Mouse (Mus musculus) kidney, adult 2 months (tissue): Measurements from ENCODE around the gene Vps16. TPM values are rescaled to one million over a fixed set of nuclear protein-coding genes. Genes with fewer than 3 reads are reported as not detected.

ENCODE experiments used
- DNase-seq: peaks from one replicate; pipeline ENCODE4 v3.0.0; 2021
- H3K27ac ChIP-seq: fragments of 200-500 bp; 2 replicates; pipeline ENCODE4 v1.5.1; 2012; ENCODE audit warnings: low read depth, low read length, control low read depth, inconsistent platforms; ENCODE audit not compliant: insufficient read depth
- H3K27me3 ChIP-seq: fragments of 200-500 bp; replicated peaks from 2 replicates; pipeline ENCODE4 v1.6.1; 2012; ENCODE audit warnings: mild to moderate bottlenecking, moderate library complexity, low read length, inconsistent platforms; ENCODE audit not compliant: control insufficient read depth, insufficient read depth
- H3K36me3 ChIP-seq: fragments of 200-500 bp; 2 replicates; pipeline ENCODE4 v1.6.1; 2012; ENCODE audit warnings: mild to moderate bottlenecking, moderate library complexity, low read length, inconsistent platforms; ENCODE audit not compliant: control insufficient read depth, insufficient read depth
- H3K4me1 ChIP-seq: fragments of 200-500 bp; 2 replicates; pipeline ENCODE4 v1.6.1; 2011; ENCODE audit warnings: low read length; ENCODE audit not compliant: control insufficient read depth, insufficient read depth
- H3K4me3 ChIP-seq: fragments of 200-500 bp; 2 replicates; pipeline ENCODE4 v1.5.1; 2011; ENCODE audit warnings: mild to moderate bottlenecking, low read depth, low read length, control low read depth; ENCODE audit not compliant: insufficient read depth
- CTCF ChIP-seq: fragments of 200-500 bp; conservative IDR thresholded peaks from 2 replicates; pipeline ENCODE4 v1.5.1; 2011; ENCODE audit warnings: low read depth, mild to moderate bottlenecking, control low read depth, low read length, moderate library complexity, mixed read lengths; ENCODE audit not compliant: insufficient read depth, insufficient read length
- POLR2A ChIP-seq: fragments of 200-500 bp; IDR thresholded peaks from one replicate; pipeline ENCODE4 v1.6.1; 2011; ENCODE audit warnings: low read depth, low read length, control low read depth
- WGBS: fragments of 180-500 bp; shearing (Covaris S2); methylation state at CpG from one replicate; pipeline ENCODE4 v1.1.7; 2018; 5-methylcytosine and 5-hydroxymethylcytosine counted together
- polyA plus RNA-seq: library from polyadenylated mRNA; depleted of rRNA; stranded (reverse); fragments of >200 nt; gene quantifications from 2 replicates; pipeline ENCODE4 v1.2.3, GENCODE M21; 2012

Vps16 gene
- polyA plus RNA-seq, 1 experiment: 56.0 TPM

DNA sequence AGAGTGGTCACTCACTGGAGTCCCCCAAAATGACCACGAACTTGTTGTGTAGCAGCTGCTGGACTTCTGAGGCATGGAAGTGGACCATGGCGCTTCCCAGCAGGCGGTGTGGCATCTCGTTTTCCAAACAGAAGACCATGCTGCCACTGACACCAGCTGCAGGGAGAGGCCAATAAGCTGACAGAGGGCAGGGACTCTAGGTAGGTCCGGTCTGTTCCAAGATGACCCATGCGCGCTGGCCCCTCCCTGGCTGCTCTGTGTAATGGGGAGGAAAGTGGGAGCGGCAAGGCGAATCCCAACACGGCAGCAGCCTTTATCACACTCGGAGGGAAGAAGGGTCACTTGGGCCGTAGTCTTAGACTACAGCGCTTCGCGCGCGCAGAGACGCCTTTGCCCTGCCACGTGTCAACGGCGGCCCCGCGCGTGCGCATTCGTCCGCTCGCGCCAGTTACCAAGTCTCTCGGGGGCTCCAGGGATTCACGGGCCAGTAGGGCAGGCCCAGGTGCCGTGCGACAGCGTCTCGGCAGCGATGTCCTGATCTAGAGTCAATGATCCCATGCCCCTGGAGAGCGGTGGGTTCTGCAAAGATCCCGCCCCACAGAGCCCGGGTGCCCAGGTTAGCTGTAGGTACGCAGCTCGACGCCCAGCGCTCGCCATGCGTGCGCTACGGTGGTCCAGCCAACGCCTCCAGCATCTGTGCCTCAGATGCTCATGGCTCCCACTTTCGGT lies 578 bp upstream of the Vps16 start:
- TF ChIP-seq CTCF: no peak
- no peak for TF ChIP-seq POLR2A
- Histone ChIP-seq H3K4me3 (peak overlapping the region; percentile 94), H3K4me1 (peaks cover 7% of the 10 kb centered on the region), H3K27me3 (no peaks in the 10 kb centered on the region), H3K27ac (peak overlapping the region; percentile 78), H3K36me3 (no peaks in the 10 kb centered on the region)
- 10% methylated on average over 49 of the region's 49 CpGs for WGBS
- DNase-seq: peak; percentile 79

- H3K36me3 ChIP-seq: no peaks in the 10 kb centered on the region
- TF ChIP-seq CTCF (no peak), POLR2A (no peak)
- no peaks in the 10 kb centered on the region for H3K27me3 ChIP-seq
- H3K4me3 ChIP-seq: peak overlapping the region; percentile 94
- peak; percentile 23 for DNase-seq
- H3K4me1 ChIP-seq: peaks cover 7% of the 10 kb centered on the region
- no peak overlapping the region for H3K27ac ChIP-seq
- WGBS: 18% methylated on average over 5 of the region's 5 CpGs
Measured at GRCm38 (mm10) chr2:130425112-130425511, 973 bp downstream of the Vps16 start.

DNA sequence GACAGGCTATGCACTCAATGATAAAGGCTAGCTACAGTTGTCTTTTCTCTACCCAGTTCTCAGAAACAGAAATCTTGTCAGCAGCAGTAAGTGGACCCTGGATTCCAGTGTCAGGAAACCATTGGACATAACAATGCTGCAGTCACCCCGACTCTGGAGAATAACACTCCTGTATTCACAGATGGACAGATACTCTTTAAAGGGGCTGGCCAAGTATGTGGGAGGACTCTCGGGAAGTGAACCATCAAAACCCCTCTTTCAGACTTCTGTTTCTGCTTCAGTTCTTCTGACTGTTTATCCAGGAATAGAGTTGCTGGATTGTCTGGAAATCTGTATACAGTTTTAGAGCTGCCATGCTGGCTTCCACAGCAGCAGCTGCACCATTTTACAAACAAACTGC lies 5.7 kb downstream of the Vps16 start:
- DNase-seq: no peak
- H3K36me3 ChIP-seq: no peaks in the 10 kb centered on the region
- no peaks in the 10 kb centered on the region for H3K27me3 ChIP-seq
- no peak overlapping the region for H3K4me3 ChIP-seq
- H3K27ac ChIP-seq: no peak overlapping the region
- no peak for TF ChIP-seq POLR2A
- no peak for TF ChIP-seq CTCF
- H3K4me1 ChIP-seq: peaks cover 2% of the 10 kb centered on the region; the same call in 1 of the 2 replicates
- 34% methylated on average over 2 of the region's 2 CpGs for WGBS

GRCm38 (mm10) chr2:130430484-130430883 lies 6.3 kb downstream of the Vps16 start:
- H3K36me3 ChIP-seq: no peaks in the 10 kb centered on the region
- H3K4me1 ChIP-seq: no peaks in the 10 kb centered on the region
- no peaks in the 10 kb centered on the region for H3K27me3 ChIP-seq
- WGBS: 61% methylated on average over 3 of the region's 3 CpGs
- no peak overlapping the region for H3K27ac ChIP-seq
- TF ChIP-seq CTCF (no peak), POLR2A (no peak)
- DNase-seq: no peak
- H3K4me3 ChIP-seq: no peak overlapping the region

- no peaks in the 10 kb centered on the region for H3K4me1 ChIP-seq
- H3K36me3 ChIP-seq: no peaks in the 10 kb centered on the region
- TF ChIP-seq CTCF: no peak
- no peak for TF ChIP-seq POLR2A
- WGBS: 88% methylated on average over 3 of the region's 3 CpGs
- DNase-seq: no peak
- H3K27me3 ChIP-seq: no peaks in the 10 kb centered on the region
- H3K27ac ChIP-seq: no peak overlapping the region
- H3K4me3 ChIP-seq: no peak overlapping the region
Measured at GRCm38 (mm10) chr2:130432157-130432556, 8.0 kb downstream of the Vps16 start.

DNA sequence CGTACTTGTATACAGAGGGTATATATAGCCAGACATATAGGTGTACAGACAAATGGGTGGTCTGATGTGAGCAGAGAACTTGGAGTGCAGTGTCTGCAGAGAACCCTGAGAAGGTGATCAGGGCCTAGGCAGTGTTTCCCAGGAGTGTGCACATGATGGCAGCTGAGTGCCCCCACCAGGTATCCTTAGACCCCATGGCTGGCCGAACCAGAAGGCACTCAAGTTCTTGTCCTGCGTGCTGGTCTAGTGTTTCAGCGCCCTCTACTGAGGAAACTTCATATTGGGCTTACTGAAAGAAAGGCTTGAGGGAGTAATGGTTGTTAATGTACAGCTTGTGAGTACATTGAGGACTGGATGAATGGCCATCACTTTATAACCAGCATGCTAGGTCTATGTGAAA lies 9.0 kb downstream of the Vps16 start:
- peak; percentile 51 for TF ChIP-seq CTCF
- TF ChIP-seq POLR2A: no peak
- WGBS: 20% methylated on average over 4 of the region's 4 CpGs
- Histone ChIP-seq H3K36me3 (no peaks in the 10 kb centered on the region), H3K4me3 (no peak overlapping the region), H3K27me3 (no peaks in the 10 kb centered on the region), H3K4me1 (no peaks in the 10 kb centered on the region), H3K27ac (no peak overlapping the region)
- DNase-seq: peak; percentile 66

DNA sequence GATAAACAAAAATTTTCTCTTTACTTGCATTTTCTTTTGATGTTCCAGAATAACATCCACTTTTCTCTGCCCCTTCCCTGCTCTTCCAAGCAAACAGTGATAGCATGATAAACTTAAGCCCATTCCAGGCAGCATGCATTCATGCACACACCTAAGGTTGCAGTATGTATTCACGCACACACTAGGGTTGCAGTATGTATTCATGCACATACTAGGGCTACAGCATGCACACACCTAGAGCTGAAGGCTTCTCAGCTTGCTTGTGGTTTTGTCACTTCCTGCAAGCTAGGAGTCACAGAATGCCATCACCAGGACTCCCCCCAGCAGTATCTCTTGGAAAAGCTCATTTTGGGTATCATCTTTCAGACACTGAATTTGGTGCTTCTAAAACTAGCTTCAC lies 12.6 kb downstream of the Vps16 start:
- 95% methylated on average over 1 of the region's 1 CpGs for WGBS
- Histone ChIP-seq H3K27me3 (no peaks in the 10 kb centered on the region), H3K4me3 (no peak overlapping the region), H3K36me3 (no peaks in the 10 kb centered on the region), H3K4me1 (no peaks in the 10 kb centered on the region), H3K27ac (no peak overlapping the region)
- no peak for DNase-seq
- TF ChIP-seq POLR2A (no peak), CTCF (no peak)
